Mouse (Mus musculus): ENCODE data around the gene Mlh1. TPM values are rescaled to one million over a fixed set of nuclear protein-coding genes. Genes with fewer than 3 reads are reported as not detected.

The Mlh1 gene
- polyA plus RNA-seq, 1 experiment from 2014 or later = 33.6 TPM

- H3K27ac ChIP-seq (replicated peaks; ENCODE audit: low read depth, low read length) = no peak overlapping the region
- H3K4me2 ChIP-seq (ENCODE audit: low read depth, low read length) = no peak overlapping the region
- H3K27me3 ChIP-seq (replicated peaks; ENCODE audit: control insufficient read depth, insufficient read depth, low read length) = no peaks in the 10 kb centered on the region
- 59% methylated on average over 3 of the region's 3 CpGs for WGBS
- H3K9ac ChIP-seq (ENCODE audit: low read depth, low read length) = no peak overlapping the region
- no peaks in the 10 kb centered on the region for H3K4me1 ChIP-seq (ENCODE audit: control insufficient read depth, insufficient read depth, low read length)
- ATAC-seq (ENCODE audit: low read depth) = no peak
- no peaks in the 10 kb centered on the region for H3K9me3 ChIP-seq (ENCODE audit: control insufficient read depth, low read length)
- H3K4me3 ChIP-seq (ENCODE audit: low read depth, low read length) = no peak overlapping the region
- H3K36me3 ChIP-seq (ENCODE audit: control insufficient read depth, insufficient read depth, low read length) = 0 out of 2 replicates have a peak, but pooled peaks cover 2% of the 10 kb centered on the region
- DNase-seq (ENCODE audit: low spot score) = no peak
Observed at GRCm38 (mm10) chr9:111182176-111182575, 89.4 kb downstream of the Mlh1 start.

GRCm38 (mm10) chr9:111178971-111179370, 92.6 kb downstream of the Mlh1 start:
- no peaks in the 10 kb centered on the region for H3K9me3 ChIP-seq (ENCODE audit: control insufficient read depth, low read length)
- no peak overlapping the region for H3K4me3 ChIP-seq (ENCODE audit: low read depth, low read length)
- ATAC-seq (ENCODE audit: low read depth) = no peak
- WGBS = 65% methylated on average over 5 of the region's 5 CpGs
- no peak for DNase-seq (ENCODE audit: low spot score)
- H3K4me1 ChIP-seq (ENCODE audit: control insufficient read depth, insufficient read depth, low read length) = no peaks in the 10 kb centered on the region
- no peak overlapping the region for H3K27ac ChIP-seq (replicated peaks; ENCODE audit: low read depth, low read length)
- no peaks in the 10 kb centered on the region for H3K27me3 ChIP-seq (replicated peaks; ENCODE audit: control insufficient read depth, insufficient read depth, low read length)
- no peak overlapping the region for H3K4me2 ChIP-seq (ENCODE audit: low read depth, low read length)
- H3K36me3 ChIP-seq (ENCODE audit: control insufficient read depth, insufficient read depth, low read length) = 0 out of 2 replicates have a peak, but pooled peaks cover 2% of the 10 kb centered on the region
- H3K9ac ChIP-seq (ENCODE audit: low read depth, low read length) = no peak overlapping the region

Other genes starting within 250 kb of the Mlh1 start
- 0.35 and 0.97 TPM in 2 replicates for gene Ccrl2, start 214.3 kb downstream of the Mlh1 start, polyA plus RNA-seq (2014; fragmentation: Nextera tagmentation; extraction: Ambion mirVana)
- 39.2 and 40.4 TPM in 2 replicates for gene Lrrfip2, start 154.2 kb downstream of the Mlh1 start, polyA plus RNA-seq (2014; fragmentation: Nextera tagmentation; extraction: Ambion mirVana)
- gene Epm2aip1, start 138 bp upstream of the Mlh1 start, polyA plus RNA-seq (2014; fragmentation: Nextera tagmentation; extraction: Ambion mirVana) = 47.0 and 48.2 TPM in 2 replicates
- gene Trank1, start 39.9 kb upstream of the Mlh1 start, polyA plus RNA-seq (2014; fragmentation: Nextera tagmentation; extraction: Ambion mirVana) = 0.79 and 0.92 TPM in 2 replicates
- 2.4 TPM in 2 replicates for gene Dclk3, start 167.3 kb upstream of the Mlh1 start, polyA plus RNA-seq (2014; fragmentation: Nextera tagmentation; extraction: Ambion mirVana)